ENCODE assay signal across 13 mouse cellular contexts in the genomic region with DNA sequence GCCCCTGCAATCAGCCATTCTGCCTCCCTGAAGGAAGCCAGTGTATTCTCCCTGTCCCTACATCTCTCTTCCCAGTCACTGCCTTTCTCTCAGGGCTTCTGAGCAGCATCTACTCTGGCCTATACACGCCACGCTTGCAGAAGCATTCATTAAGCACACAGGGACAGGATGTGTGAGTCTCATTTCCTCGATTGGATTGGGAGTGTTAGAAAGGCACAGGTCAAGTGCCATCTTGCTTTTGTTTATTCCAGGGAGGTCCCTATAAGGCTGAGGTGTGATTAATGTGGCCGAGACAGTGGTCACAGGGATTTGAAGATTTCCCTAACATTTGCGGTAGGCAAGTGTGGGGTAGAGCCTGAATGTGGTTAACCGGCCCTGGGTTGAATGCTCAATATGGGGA. TPM values are rescaled to one million over a fixed set of nuclear protein-coding genes. Genes with fewer than 3 reads are reported as not detected.
DNase-seq lines count a peak whose midpoint lies in the region; ATAC-seq and TF ChIP-seq lines count a peak whose summit lies in the region.
"Had no signal": no experiment of that assay in that cellular context is flagged by ENCODE, and none has a peak within 500 bp of the region (broad histone marks: within the 10 kb centered on the region; RNA-seq: fewer than 3 reads in every experiment).

No protein-coding gene starts in this region.

- ATAC-seq in kidney, embryonic 16.5 days (ENCODE audit: low FRiP score, low TSS enrichment), result no peak
- ATAC-seq in liver, embryonic 15.5 days (ENCODE audit: insufficient read depth), result no peak
- ATAC-seq in megakaryocyte, adult 5-6 weeks (ENCODE audit: poor library complexity, severe bottlenecking), result no peak
- ATAC-seq: forebrain, embryonic 15.5 days had no signal

- H3K4me2 ChIP-seq in kidney, embryonic 16.5 days (replicated peaks; ENCODE audit: low read depth, low read length), result peak overlapping the region; percentile 79
- 0 out of 2 replicates have a peak overlapping the region, but pooled peaks have one; percentile 90 for H3K4me2 ChIP-seq in CH12.LX (ENCODE audit: insufficient read depth, low read depth, poor library complexity, severe bottlenecking)
- H3K4me2 ChIP-seq in liver, embryonic 15.5 days, result peak overlapping the region; percentile 75
- H3K4me2 ChIP-seq: embryonic facial prominence, embryonic 13.5 days; forebrain, embryonic 15.5 days had no signal

- dilution Hi-C loops in CH12.LX (cut with MboI; ENCODE audit: extremely low pct_ligation_motif_present, extremely low pct_unique_long_range_greater_than_20kb, low sequenced_read_pairs), result no loop called here

- no peak for TF ChIP-seq CTCF in CH12.LX (conservative IDR thresholded peaks at IDR 0.05 in 1 of 2, IDR thresholded peaks at IDR 0.05 in 1 of 2; ENCODE audit: low read depth in 2 of 2, low read length in 2 of 2)

- 53% methylated on average over 6 of the region's 6 CpGs for WGBS in kidney, embryonic 16.5 days
- WGBS in liver, embryonic 15.5 days (ENCODE audit: insufficient replicate concordance), result 50% methylated on average over 6 of the region's 6 CpGs

- H3K4me1 ChIP-seq in kidney, embryonic 16.5 days (ENCODE audit: insufficient read depth, low read length), result peaks cover 77% of the 10 kb centered on the region
- H3K4me1 ChIP-seq in CH12.LX (ENCODE audit: control insufficient read depth in 1 of 2, insufficient read depth in 2 of 2), result peaks cover 42 to 78% of the 10 kb centered on the region in 2 experiments
- peaks cover 45% of the 10 kb centered on the region for H3K4me1 ChIP-seq in brown adipose tissue, adult 24 weeks (ENCODE audit: control insufficient read depth, insufficient read depth, insufficient read length, low read length)
- peaks cover 65% of the 10 kb centered on the region for H3K4me1 ChIP-seq in liver, embryonic 15.5 days (replicated peaks)

- no peaks in the 10 kb centered on the region for H3K27me3 ChIP-seq in kidney, embryonic 16.5 days (ENCODE audit: insufficient read depth, low read length)
- no peaks in the 10 kb centered on the region for H3K27me3 ChIP-seq in CH12.LX (replicated peaks)
- peaks cover 68% of the 10 kb centered on the region for H3K27me3 ChIP-seq in liver, embryonic 15.5 days

- in situ Hi-C loops in CH12.LX (cut with MboI; ENCODE audit: low pct_ligation_motif_present, low pct_unique_long_range_greater_than_20kb, low sequenced_read_pairs), result no loop called here

- no peaks in the 10 kb centered on the region for H3K9me3 ChIP-seq in kidney, embryonic 16.5 days (ENCODE audit: low read length)
- H3K9me3 ChIP-seq in CH12.LX (replicated peaks; ENCODE audit: low read length), result no peaks in the 10 kb centered on the region
- H3K9me3 ChIP-seq in liver, embryonic 15.5 days (replicated peaks), result no peaks in the 10 kb centered on the region
- H3K9me3 ChIP-seq: embryonic facial prominence, embryonic 13.5 days; forebrain, embryonic 15.5 days; G1E had no signal

- TF ChIP-seq POLR2A in CH12.LX (IDR thresholded peaks at IDR 0.05; ENCODE audit: low read depth, low read length), result no peak

- 0 out of 2 replicates have a peak overlapping the region, but pooled peaks have one; percentile 41 for H3K27ac ChIP-seq in kidney, embryonic 16.5 days (ENCODE audit: low read length)
- H3K27ac ChIP-seq in CH12.LX (ENCODE audit: insufficient read depth, low read depth), result no peak overlapping the region
- peak overlapping the region; percentile 95 for H3K27ac ChIP-seq in brown adipose tissue, adult 24 weeks (replicated peaks; ENCODE audit: low read depth, low read length)
- H3K27ac ChIP-seq in liver, embryonic 15.5 days (replicated peaks), result no peak overlapping the region
- H3K27ac ChIP-seq: embryonic facial prominence, embryonic 13.5 days; forebrain, embryonic 15.5 days had no signal

- TF ChIP-seq EP300 in CH12.LX (IDR thresholded peaks at IDR 0.05; ENCODE audit: low read length), result 0 out of 2 replicates have a peak, but pooled peaks have one; percentile 3

- H3K36me3 ChIP-seq in kidney, embryonic 16.5 days (ENCODE audit: insufficient read depth, low read length), result no peaks in the 10 kb centered on the region
- peaks cover 0 to 11% of the 10 kb centered on the region in 2 experiments for H3K36me3 ChIP-seq in CH12.LX (replicated peaks in 1 of 2; ENCODE audit: control insufficient read depth in 1 of 2, insufficient read depth in 1 of 2, low read length in 1 of 2)
- H3K36me3 ChIP-seq in liver, embryonic 15.5 days (replicated peaks), result no peaks in the 10 kb centered on the region
- H3K36me3 ChIP-seq: embryonic facial prominence, embryonic 13.5 days; forebrain, embryonic 15.5 days had no signal

- H3K9ac ChIP-seq in kidney, embryonic 16.5 days (replicated peaks; ENCODE audit: low read length), result no peak overlapping the region; the same call in 1 of the 2 replicates
- no peak overlapping the region for H3K9ac ChIP-seq in CH12.LX (ENCODE audit: insufficient read depth, low read depth)
- H3K9ac ChIP-seq in liver, embryonic 15.5 days, result no peak overlapping the region
- H3K9ac ChIP-seq: embryonic facial prominence, embryonic 13.5 days; forebrain, embryonic 15.5 days had no signal

- DNase-seq in kidney, adult 9 months, result no peak
- DNase-seq in CH12.LX (ENCODE audit: extremely low read depth), result no peak
- no peak for DNase-seq in right cerebral cortex, postnatal 36 days (ENCODE audit: low spot score in 2 of 2)
- DNase-seq: cerebellum, postnatal 14 days; kidney, postnatal 10 days; lung, postnatal 10 days had no signal

- peaks cover 8% of the 10 kb centered on the region for H3K79me2 ChIP-seq in CH12.LX (replicated peaks; ENCODE audit: control insufficient read depth, extremely low read depth, insufficient read depth, poor library complexity, severe bottlenecking)

- no peak overlapping the region; the same call in 1 of the 2 replicates for H3K4me3 ChIP-seq in kidney, embryonic 16.5 days (ENCODE audit: low read length)
- H3K4me3 ChIP-seq in CH12.LX (replicated peaks in 1 of 3; ENCODE audit: low read depth in 2 of 3, low read length in 2 of 3, poor library complexity in 1 of 3), result peak overlapping the region in 1 of 3 experiments; percentile 85
- no peak overlapping the region for H3K4me3 ChIP-seq in brown adipose tissue, adult 24 weeks (ENCODE audit: insufficient read depth, low read depth, low read length)
- no peak overlapping the region; the same call in 1 of the 2 replicates for H3K4me3 ChIP-seq in liver, embryonic 15.5 days (replicated peaks)
- H3K4me3 ChIP-seq: embryonic facial prominence, embryonic 13.5 days; forebrain, embryonic 15.5 days had no signal

- TF ChIP-seq RAD21 in CH12.LX (IDR thresholded peaks at IDR 0.05; ENCODE audit: low read depth, low read length), result no peak

TF ChIP-seq in CH12.LX, 34 proteins besides CTCF, POLR2A, EP300 and RAD21:
- TF ChIP-seq ZMIZ1 (IDR thresholded peaks at IDR 0.05; ENCODE audit: low read depth, low read length) (no peak), ZKSCAN1 (IDR thresholded peaks at IDR 0.05; ENCODE audit: borderline replicate concordance, low read depth, low read length) (no peak), E2F4 (IDR thresholded peaks at IDR 0.05; ENCODE audit: insufficient replicate concordance, low read depth, low read length) (no peak), USF1 (IDR thresholded peaks at IDR 0.05; ENCODE audit: low read depth, low read length) (no peak), NELFE (IDR thresholded peaks at IDR 0.05; ENCODE audit: low read depth, low read length) (no peak), ZNF384 (IDR thresholded peaks at IDR 0.05; ENCODE audit: low read depth, low read length) (no peak), JUN (IDR thresholded peaks at IDR 0.05; ENCODE audit: insufficient read depth, low read depth, low read length) (no peak), POLR2AphosphoS2 (IDR thresholded peaks at IDR 0.05; ENCODE audit: low read depth, low read length) (no peak), RCOR1 (conservative IDR thresholded peaks at IDR 0.05; ENCODE audit: low read depth, low read length) (no peak)

RNA-seq across cellular contexts. Expression of a gene that starts 4.2 kb away (rescaled TPM):
- 54.9 and 61.4 TPM in 2 replicates for polyA plus RNA-seq in kidney, embryonic 16.5 days (2015; fragmentation: Nextera tagmentation; extraction: Ambion mirVana)
- total RNA-seq in CH12.LX (2012; rRNA removed) (20.7 and 22.7 TPM in 2 replicates), CH12.LX (2014; rRNA removed) (34.8 and 35.7 TPM in 2 replicates)
- polyA plus RNA-seq in CH12.LX (2012; ENCODE audit: insufficient read length, low read depth), result 74.8 and 81.1 TPM in 2 replicates
- polyA plus RNA-seq in brown adipose tissue, adult 24 weeks (2012; ENCODE audit: insufficient read depth, insufficient read length, missing spikeins), result 4.8 and 8.8 TPM in 2 replicates
- 11.5 and 12.0 TPM in 2 replicates for polyA plus RNA-seq in liver, embryonic 15.5 days (2015; fragmentation: Nextera tagmentation; extraction: Ambion mirVana)
- 82.1 and 88.8 TPM in 2 replicates for total RNA-seq in megakaryocyte, adult 5-6 weeks (2015)
- 184 and 199 TPM in 2 replicates for total RNA-seq in megakaryocyte, adult 5-6 weeks (2017)

RNA-seq across cellular contexts. Expression of a gene that starts 58.2 kb away (rescaled TPM):
- 62.2 and 63.5 TPM in 2 replicates for polyA plus RNA-seq in kidney, embryonic 16.5 days (2015; fragmentation: Nextera tagmentation; extraction: Ambion mirVana)
- total RNA-seq in CH12.LX (2012; rRNA removed), result 22.3 and 23.3 TPM in 2 replicates
- total RNA-seq in CH12.LX (2014; rRNA removed), result 44.3 and 56.6 TPM in 2 replicates
- 38.2 and 49.1 TPM in 2 replicates for polyA plus RNA-seq in CH12.LX (2012; ENCODE audit: insufficient read length, low read depth)
- 82.8 and 109 TPM in 2 replicates for polyA plus RNA-seq in brown adipose tissue, adult 24 weeks (2012; ENCODE audit: insufficient read depth, insufficient read length, missing spikeins)
- 334 TPM in 2 replicates for polyA plus RNA-seq in liver, embryonic 15.5 days (2015; fragmentation: Nextera tagmentation; extraction: Ambion mirVana)
- total RNA-seq in megakaryocyte, adult 5-6 weeks (2015), result 263 and 307 TPM in 2 replicates
- 140 and 147 TPM in 2 replicates for total RNA-seq in megakaryocyte, adult 5-6 weeks (2017)

Comparison
In these comparisons a context has a peak if more than half of its experiments do, and no peak if none do; other contexts are left out.
1. H3K27ac ChIP-seq: peak in kidney, embryonic 16.5 days (single experiment) and brown adipose tissue, adult 24 weeks (single experiment); none in CH12.LX (single experiment) and liver, embryonic 15.5 days (single experiment).
2. Peak in every context shown above with its lines, with median percentiles within 50 percentile points of each other: H3K4me2 ChIP-seq.